Mouse (Mus musculus) left cerebral cortex, postnatal 4 days (tissue): ENCODE data around the gene Fam160a1. TPM values are rescaled to one million over a fixed set of nuclear protein-coding genes. Genes with fewer than 3 reads are reported as not detected.
A peak's percentile ranks its signal among the peaks of the same experiment; 100 is the strongest.

Experiments
- DNase-seq: peaks from one replicate; pipeline ENCODE4 v3.0.0-alpha.2; 2022
- intact Hi-C: fragments of 180-260 bp; cut with DNase I; formaldehyde crosslinking; loops from one replicate; pipeline ENCODE4 v1.15.1; 2025
- total RNA-seq, 2 experiments: library from RNA; stranded (reverse); gene quantifications; 2 replicates each; pipeline ENCODE4 v1.2.3; 2021

Gene Fam160a1
- total RNA-seq, 2 experiments from 2014 or later: 3.5 to 4.3 TPM

GRCm38 (mm10) chr3:85827815-85828214, 10.7 kb upstream of the Fam160a1 start:
- DNase-seq: no peak
- intact Hi-C loops: no loop called here

DNA sequence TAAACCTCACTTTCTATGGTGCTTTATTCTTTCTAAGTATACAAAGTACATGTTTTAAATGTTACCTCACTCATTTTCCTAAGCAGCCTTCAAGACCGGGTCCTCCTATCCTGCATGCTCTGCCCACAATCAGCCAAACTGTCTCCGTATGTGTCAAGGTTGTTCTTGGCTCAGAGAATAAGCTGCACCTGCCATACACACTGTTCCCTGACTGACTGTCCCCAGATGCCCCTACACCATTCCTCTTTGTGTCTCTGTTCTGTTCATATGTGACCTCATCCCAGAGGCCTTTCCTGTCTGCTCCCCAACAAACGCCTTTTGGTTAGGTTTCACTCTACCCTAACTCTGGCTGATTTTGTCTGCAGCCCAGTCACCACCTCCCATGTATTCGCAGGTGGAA, 10.2 kb upstream of the Fam160a1 start:
- intact Hi-C loops: no loop called here
- no peak for DNase-seq

DNA sequence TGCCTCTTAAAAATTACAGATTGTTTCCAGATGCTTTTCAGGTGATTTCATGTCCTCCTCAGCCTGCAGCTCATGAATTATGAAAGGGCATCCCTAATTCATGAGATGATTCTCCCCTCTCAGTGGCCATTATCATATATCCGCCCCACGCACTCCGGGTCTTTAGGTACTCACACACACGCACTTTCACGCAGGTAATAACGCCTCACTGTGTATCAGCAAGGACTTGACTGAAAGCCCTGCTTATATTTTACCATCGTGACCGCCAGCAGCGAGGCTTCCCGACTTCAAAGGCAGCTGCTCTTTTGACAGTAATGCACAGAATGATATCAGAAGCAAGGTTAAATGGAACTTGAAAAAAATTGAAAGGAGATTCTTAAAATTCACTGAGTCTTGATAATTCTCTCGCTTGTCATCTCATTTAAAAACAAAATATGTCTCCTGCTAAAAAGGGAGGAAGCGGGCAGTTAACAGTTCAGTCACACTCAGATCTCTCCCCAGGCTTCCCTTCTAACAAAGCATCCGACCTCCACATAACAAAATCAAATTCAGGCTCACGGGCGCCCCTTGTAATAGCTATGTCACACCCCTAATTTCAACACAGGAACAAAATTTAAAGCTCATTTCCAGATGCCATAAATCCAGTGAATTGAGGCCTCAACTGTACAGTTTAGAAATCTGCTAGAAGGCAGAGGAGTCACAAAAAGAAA, 3.9 kb upstream of the Fam160a1 start:
- intact Hi-C loops: no loop called here
- DNase-seq: no peak

GRCm38 (mm10) chr3:85819319-85819718, 2.2 kb upstream of the Fam160a1 start:
- intact Hi-C loops: no loop called here
- no peak for DNase-seq

DNA sequence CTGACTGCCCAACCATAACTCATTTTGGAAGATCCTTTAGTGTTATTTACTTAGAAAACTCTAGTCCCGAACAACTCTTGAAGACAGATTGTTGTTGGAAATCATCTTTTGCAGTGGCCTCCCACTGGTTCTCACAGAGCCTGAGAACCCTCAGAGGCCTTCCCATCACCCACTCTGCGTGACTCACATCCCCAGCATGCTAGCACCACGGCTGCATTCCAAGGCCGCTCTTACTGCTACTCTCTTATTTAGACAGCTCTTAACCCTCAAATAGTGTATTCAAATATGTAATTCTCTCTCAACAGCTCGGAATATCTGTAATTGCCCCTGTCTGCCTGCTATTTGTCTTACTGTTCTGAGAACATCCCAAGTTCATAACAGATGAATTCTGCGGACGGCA, 2.9 kb downstream of the Fam160a1 start:
- no peak for DNase-seq
- intact Hi-C loops: no loop called here

GRCm38 (mm10) chr3:85813101-85814014, 3.7 kb downstream of the Fam160a1 start:
- DNase-seq: no peak
- intact Hi-C loops: no loop called here

- intact Hi-C loops: no loop called here
- DNase-seq: no peak
These were observed 5.1 kb downstream of the Fam160a1 start for GRCm38 (mm10) chr3:85812010-85812409.

DNA sequence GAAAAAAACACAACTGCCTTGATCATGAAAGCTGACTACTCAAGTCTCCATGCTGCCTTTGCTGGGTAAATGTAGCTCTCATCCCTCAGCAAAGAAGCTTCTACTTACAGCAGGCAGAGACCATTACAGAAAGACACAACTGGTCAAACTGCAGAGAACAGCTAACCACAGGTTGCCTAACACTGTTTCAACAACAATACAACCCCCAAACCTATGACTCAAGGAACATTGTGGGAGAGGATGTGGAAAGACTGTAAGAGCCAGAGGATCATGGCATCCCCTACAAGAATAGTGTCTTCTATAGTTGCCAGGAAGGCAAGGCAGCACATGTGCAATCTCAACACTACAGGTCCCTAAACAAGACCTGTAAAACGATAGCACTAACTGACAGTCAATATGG, 23.9 kb downstream of the Fam160a1 start:
- intact Hi-C loops: no loop called here
- DNase-seq: no peak

DNA sequence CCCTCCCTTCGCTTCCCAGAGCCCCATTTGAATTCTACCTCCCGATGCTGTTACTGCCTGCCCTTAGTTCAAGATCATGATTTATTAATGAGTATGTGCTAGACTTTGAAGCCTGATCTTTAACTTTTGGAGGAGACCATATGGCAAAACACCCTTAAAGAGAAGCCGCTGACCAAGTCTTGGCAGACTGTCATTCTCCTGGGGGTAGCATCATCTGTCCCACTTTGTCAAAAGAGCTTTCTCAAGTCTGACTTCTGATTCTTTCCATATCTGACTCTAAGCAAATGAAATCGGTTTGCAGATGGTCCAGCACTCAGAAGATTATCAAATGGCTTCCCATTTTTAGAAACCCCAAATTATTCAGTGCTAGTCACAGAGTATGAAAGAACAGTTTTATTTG, 27.3 kb downstream of the Fam160a1 start:
- no peak for DNase-seq
- intact Hi-C loops: no loop called here

DNA sequence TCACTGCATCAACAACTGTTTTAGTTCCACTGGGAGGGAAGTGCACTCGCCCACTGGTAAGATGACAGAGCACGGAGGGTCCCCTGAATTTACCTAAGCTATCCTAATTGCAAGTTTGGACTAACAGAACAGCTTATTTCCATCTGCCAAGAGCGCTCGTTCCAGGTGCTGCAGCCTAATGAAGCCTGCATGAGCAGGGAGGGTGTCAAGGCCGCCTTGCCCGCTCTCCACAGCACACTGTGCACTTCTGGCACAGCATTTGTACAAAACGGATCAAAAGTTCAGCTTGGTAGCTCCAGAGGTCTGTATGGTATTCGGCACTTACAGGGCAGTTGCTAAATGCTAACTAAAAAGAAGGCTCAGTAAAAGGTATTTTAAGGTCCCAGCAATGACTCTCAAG, 30.6 kb downstream of the Fam160a1 start:
- DNase-seq: no peak
- intact Hi-C loops: no loop called here

GRCm38 (mm10) chr3:85780906-85781305, 36.2 kb downstream of the Fam160a1 start:
- peak; percentile 44 for DNase-seq
- intact Hi-C loops: no loop called here

DNA sequence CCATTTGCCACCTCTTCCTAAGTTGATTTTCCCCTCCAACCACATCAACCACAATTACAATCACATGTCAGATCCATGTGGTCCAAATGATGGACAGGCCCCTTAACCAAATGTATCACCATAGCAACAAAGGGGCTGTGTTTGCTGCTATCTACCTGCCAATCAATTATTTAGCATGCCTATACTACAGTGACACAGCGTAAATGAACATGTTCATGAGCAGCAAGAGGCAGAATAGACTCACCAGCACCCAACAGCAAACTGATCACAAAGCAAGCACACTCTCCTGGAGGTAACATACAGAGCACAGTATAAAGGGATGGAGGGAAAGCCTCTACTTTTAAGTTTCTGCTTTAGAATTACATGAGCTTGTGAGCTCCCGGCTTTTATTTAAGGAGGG, 36.8 kb downstream of the Fam160a1 start:
- no peak for DNase-seq
- intact Hi-C loops: no loop called here

DNA sequence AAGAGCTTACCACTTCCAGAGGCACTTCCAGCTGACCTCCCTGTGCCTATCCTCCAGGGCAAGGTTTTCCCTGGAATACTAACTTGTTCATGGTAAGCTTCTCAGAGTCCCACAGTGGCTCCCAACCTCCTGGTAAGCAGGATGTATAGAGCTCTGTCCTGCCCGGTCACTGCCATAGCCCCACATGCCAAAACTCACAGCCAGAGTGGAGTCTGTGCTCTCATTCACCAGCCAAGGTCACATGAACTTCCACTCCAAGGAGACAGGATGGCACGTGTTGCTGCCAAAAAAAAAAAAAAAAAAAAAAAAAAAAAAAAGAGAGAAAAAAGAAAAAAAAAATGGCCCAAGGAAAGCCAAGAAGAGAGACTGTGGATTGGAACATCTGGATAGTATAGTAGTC, 39.2 kb downstream of the Fam160a1 start:
- intact Hi-C loops: no loop called here

DNA sequence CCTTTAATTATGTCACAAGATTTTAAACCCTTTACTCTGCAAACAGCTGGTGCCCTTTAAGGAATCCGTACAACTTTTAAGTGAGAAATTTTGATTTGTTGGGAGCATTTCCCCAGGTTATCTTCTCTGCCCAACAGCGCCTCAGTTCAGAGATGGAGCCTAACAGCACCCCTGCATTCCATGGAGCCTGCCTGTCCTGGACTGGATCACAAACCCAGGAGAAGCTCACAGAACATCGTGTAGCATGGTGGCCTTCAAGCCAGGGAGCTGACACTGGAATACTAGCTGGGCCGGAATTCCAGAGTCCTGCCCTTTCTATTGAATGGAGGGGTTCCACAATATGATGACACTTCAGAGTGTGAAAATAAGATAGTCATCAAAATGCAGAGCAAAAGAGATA, 39.7 kb downstream of the Fam160a1 start:
- no peak for DNase-seq
- intact Hi-C loops: no loop called here

More for the DNA sequence above, 39.2 kb downstream of the Fam160a1 start:
- no peak for DNase-seq

DNA sequence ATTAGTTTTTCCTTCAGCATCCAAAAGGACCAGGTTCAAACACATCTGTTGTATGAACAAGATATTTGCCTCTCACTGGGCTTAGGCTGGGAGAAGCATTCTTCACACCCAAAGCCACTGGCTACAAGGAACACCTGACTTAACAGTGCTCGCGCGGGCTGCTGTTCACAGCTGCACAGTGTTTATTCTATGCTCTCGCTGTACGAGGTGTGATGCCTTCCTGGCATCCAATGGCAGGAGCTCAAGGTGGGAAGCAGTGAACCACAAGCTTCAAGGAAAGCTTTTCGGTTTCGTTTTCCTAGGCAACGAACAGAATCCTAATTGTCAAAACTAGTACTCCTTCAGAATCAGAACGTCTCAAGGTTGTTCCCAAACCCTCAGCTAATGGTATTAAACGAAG, 40.4 kb downstream of the Fam160a1 start:
- DNase-seq: no peak
- intact Hi-C loops: no loop called here

- DNase-seq: no peak
- intact Hi-C loops: no loop called here
These were observed 41.0 kb downstream of the Fam160a1 start for GRCm38 (mm10) chr3:85776126-85776525.

DNA sequence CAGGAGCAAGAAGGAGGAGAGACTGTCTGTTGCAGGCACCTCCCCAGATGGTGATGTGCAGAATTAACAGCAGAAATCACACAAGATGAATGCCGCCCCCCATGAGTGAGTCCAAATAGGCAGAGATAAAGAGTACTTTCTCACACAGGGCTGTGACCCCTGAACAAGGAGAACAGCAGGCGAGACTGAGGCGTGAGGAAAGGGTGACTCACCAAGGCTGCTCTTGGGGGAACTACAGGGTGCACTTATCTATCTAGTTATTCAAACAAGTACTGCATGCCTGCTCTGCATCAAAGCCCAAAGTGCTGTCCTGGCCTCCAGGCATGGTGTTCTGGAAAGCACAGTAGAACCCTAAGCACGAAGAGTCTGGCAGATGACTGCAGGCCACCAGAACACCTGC, 43.2 kb downstream of the Fam160a1 start:
- intact Hi-C loops: no loop called here
- no peak for DNase-seq

- DNase-seq: no peak
These were observed 43.7 kb downstream of the Fam160a1 start for GRCm38 (mm10) chr3:85773425-85773824.

GRCm38 (mm10) chr3:85764937-85765337, 52.2 kb downstream of the Fam160a1 start:
- DNase-seq: no peak
- intact Hi-C loops: no loop called here

More at GRCm38 (mm10) chr3:85773425-85773824, 43.7 kb downstream of the Fam160a1 start:
- intact Hi-C loops: no loop called here

DNA sequence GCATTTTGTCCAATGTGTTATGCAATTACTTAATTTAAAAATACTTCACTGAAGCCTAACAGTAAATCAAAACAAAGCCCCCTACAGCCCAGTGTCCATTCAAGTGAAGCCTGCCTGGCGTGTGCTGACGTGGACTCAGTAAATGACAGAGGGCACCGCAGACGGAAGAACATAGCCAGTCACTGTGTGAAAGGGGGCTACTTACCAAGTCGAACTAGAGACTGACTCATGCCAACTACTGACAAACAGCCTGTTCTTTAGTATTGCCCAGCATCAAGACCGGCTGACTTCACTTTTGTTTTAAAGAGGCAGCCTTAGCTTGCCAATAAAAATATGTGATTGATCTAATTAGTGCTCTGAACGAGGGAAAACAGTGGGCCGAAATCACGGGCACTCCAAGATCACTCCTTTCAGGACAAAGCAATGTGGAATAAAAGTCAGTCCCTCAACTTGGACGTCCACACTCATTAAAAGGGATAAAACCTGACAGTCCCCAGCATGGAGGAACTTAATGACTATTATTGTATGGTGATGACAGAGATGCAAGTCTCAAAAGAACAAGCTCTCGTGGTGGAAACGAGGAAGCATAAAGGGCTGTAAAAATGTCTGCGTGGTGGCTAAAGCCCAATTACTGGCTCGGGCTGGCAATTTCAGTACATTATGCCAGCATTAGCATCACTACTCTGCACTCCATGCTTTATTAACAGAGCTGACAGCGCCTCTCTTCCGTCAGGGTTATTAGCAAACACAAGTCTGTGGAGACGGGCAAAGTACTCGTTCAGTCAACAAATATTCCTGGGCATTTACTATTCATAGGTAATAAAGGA, 52.9 kb downstream of the Fam160a1 start:
- intact Hi-C loops: no loop called here
- DNase-seq: no peak

GRCm38 (mm10) chr3:85757944-85758343, 59.1 kb downstream of the Fam160a1 start:
- intact Hi-C loops: no loop called here
- DNase-seq: no peak
